Mouse (Mus musculus) heart, postnatal 25 days (tissue): ENCODE results near the gene Mrps25. TPM values are rescaled to one million over a fixed set of nuclear protein-coding genes. Genes with fewer than 3 reads are reported as not detected.
A peak's percentile ranks its signal among the peaks of the same experiment; 100 is the strongest.

ENCODE experiments used
- DNase-seq: peaks from one replicate; pipeline ENCODE4 v3.0.0; 2022; ENCODE audit warnings: low spot score
- intact Hi-C: fragments of 180-260 bp; cut with DNase I; formaldehyde crosslinking; loops from one replicate; pipeline ENCODE4 v1.15.1; 2025
- total RNA-seq, 2 experiments: library from RNA; stranded (reverse); gene quantifications; 2 replicates each; pipeline ENCODE4 v1.2.3; 2021

Gene Mrps25
- 10 to 100 TPM; 86.3 to 92.9 TPM for total RNA-seq

- intact Hi-C loops: loop anchor here (5.0 kb wide), 1 partner anchor 91 kb away; the partner anchor contains the start of gene Nr2c2
- DNase-seq: peak; percentile 34
Observed at GRCm38 (mm10) chr6:92183621-92184131, at the start of gene Mrps25. TSS of gene Mrps25 (minus strand) at chr6:92184033.

GRCm38 (mm10) chr6:92231762-92232161 lies 47.9 kb upstream of the Mrps25 start:
- intact Hi-C loops: no loop called here
- DNase-seq: no peak

GRCm38 (mm10) chr6:92231356-92231755 lies 47.5 kb upstream of the Mrps25 start:
- intact Hi-C loops: no loop called here
- DNase-seq: no peak

GRCm38 (mm10) chr6:92229586-92229985 lies 45.8 kb upstream of the Mrps25 start:
- intact Hi-C loops: no loop called here
- DNase-seq: no peak

GRCm38 (mm10) chr6:92229103-92229502 lies 45.3 kb upstream of the Mrps25 start:
- intact Hi-C loops: no loop called here

GRCm38 (mm10) chr6:92224981-92225380 lies 41.1 kb upstream of the Mrps25 start:
- no peak for DNase-seq

More at GRCm38 (mm10) chr6:92229103-92229502, 45.3 kb upstream of the Mrps25 start:
- DNase-seq: no peak

GRCm38 (mm10) chr6:92222021-92222420 lies 38.2 kb upstream of the Mrps25 start:
- intact Hi-C loops: no loop called here

More at GRCm38 (mm10) chr6:92224981-92225380, 41.1 kb upstream of the Mrps25 start:
- intact Hi-C loops: no loop called here

GRCm38 (mm10) chr6:92221604-92222003 lies 37.8 kb upstream of the Mrps25 start:
- intact Hi-C loops: no loop called here
- DNase-seq: no peak

More at GRCm38 (mm10) chr6:92222021-92222420, 38.2 kb upstream of the Mrps25 start:
- DNase-seq: no peak

- intact Hi-C loops: loop anchor here (1.0 kb wide), 1 partner anchor 50 kb away; no protein-coding TSS in a partner anchor
- no peak for DNase-seq
Observed at GRCm38 (mm10) chr6:92219445-92219844, 35.6 kb upstream of the Mrps25 start.

GRCm38 (mm10) chr6:92214773-92215449 lies 31.1 kb upstream of the Mrps25 start, which contains the start of gene Rbsn:
TSS of gene Rbsn (minus strand) at chr6:92214925.
- intact Hi-C loops: no loop called here
- peak; percentile 78 for DNase-seq

GRCm38 (mm10) chr6:92214055-92214772 lies 30.4 kb upstream of the Mrps25 start:
- intact Hi-C loops: no loop called here
- DNase-seq: no peak

- DNase-seq: no peak
- intact Hi-C loops: no loop called here
Observed at GRCm38 (mm10) chr6:92199414-92199813, 15.6 kb upstream of the Mrps25 start.

- intact Hi-C loops: loop anchor here (5.0 kb wide), 1 partner anchor 92 kb away; the partner anchor contains the start of gene Nr2c2
- DNase-seq: no peak
Observed at GRCm38 (mm10) chr6:92184178-92184577, 345 bp upstream of the Mrps25 start.

- intact Hi-C loops: no loop called here
- no peak for DNase-seq
Observed at GRCm38 (mm10) chr6:92176450-92176849, 7.4 kb downstream of the Mrps25 start.

- no peak for DNase-seq
- intact Hi-C loops: no loop called here
Observed at GRCm38 (mm10) chr6:92162724-92163123, 21.1 kb downstream of the Mrps25 start.

- intact Hi-C loops: loop anchor here (10.0 kb wide), 1 partner anchor 254 kb away; the partner anchor contains the start of gene 4930590J08Rik
- no peak for DNase-seq
Observed at GRCm38 (mm10) chr6:92158801-92159200, 25.0 kb downstream of the Mrps25 start.

- no peak for DNase-seq
- intact Hi-C loops: loop anchor here (10.0 kb wide), 1 partner anchor 249 kb away; the partner anchor contains the start of gene 4930590J08Rik
Observed at GRCm38 (mm10) chr6:92153774-92154173, 30.1 kb downstream of the Mrps25 start.

- DNase-seq: no peak
- intact Hi-C loops: no loop called here
Observed at GRCm38 (mm10) chr6:92145881-92146280, 38.0 kb downstream of the Mrps25 start.

- intact Hi-C loops: loop anchor here (5.0 kb wide), 1 partner anchor 34 kb away; no protein-coding TSS in a partner anchor
- DNase-seq: no peak
Observed at GRCm38 (mm10) chr6:92136356-92136755, 47.5 kb downstream of the Mrps25 start.

GRCm38 (mm10) chr6:92133617-92134016 lies 50.2 kb downstream of the Mrps25 start:
- intact Hi-C loops: no loop called here
- no peak for DNase-seq
